Comparison of ENCODE assay signal across 10 mouse cellular contexts in the genomic region with DNA sequence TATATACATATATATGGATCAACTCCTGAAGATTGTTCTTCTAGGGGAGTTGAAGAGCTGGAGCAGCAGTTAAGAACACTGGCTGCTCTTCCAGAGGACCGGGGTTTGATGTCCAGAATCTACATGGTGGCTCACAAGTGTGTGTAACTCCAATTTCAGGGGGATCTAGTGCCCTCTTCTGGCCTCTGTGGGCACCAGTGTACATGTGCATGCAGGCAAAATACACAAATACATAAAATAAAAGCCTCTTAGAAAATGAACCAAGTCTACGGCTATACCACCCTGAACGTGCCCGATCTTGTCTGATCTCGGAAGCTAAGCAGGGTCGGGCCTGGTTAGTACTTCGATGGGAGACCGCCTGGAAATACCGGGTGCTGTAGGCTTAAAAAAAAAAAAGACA. TPM values are rescaled to one million over a fixed set of nuclear protein-coding genes. Genes with fewer than 3 reads are reported as not detected.
DNase-seq lines count a peak whose midpoint lies in the region; ATAC-seq lines count a peak whose summit lies in the region.
"Had no signal": no experiment of that assay in that cellular context is flagged by ENCODE, and none has a peak within 500 bp of the region (broad histone marks: within the 10 kb centered on the region; RNA-seq: fewer than 3 reads in every experiment).

No protein-coding gene starts in this region.

- 0 out of 2 replicates have a peak, but pooled peaks have one; percentile 24 for ATAC-seq in granulocyte monocyte progenitor cell, adult 5-6 weeks (replicated peaks; ENCODE audit: poor library complexity, severe bottlenecking)

- peak; percentile 34 to 41 for DNase-seq in kidney, postnatal 4 days
- no peak for DNase-seq in kidney, adult 11 months
- peak; percentile 63 for DNase-seq in A20 (ENCODE audit: low read depth, low spot score)
- DNase-seq in ES-CJ7 (ENCODE audit: low read depth, low spot score) = peak; percentile 51
- no peak for DNase-seq in right cerebral cortex, postnatal 25 days
- DNase-seq in urinary bladder, postnatal 14 days (ENCODE audit: low spot score) = no peak
- DNase-seq: kidney, postnatal 14 days; liver, embryonic 13.5 days had no signal

RNA-seq across cellular contexts. Expression of a gene that starts 6.0 kb away (rescaled TPM):
- total RNA-seq in granulocyte monocyte progenitor cell, adult 5-6 weeks (2014; fragmentation: Nextera tagmentation) = not detected in 2 replicates
- total RNA-seq in granulocyte monocyte progenitor cell, adult 5-6 weeks (2017) = not detected in 2 replicates
- total RNA-seq: adrenal gland, adult 18-20 months had no signal

RNA-seq across cellular contexts. Expression of a gene that starts 19.0 kb away (rescaled TPM):
- total RNA-seq in granulocyte monocyte progenitor cell, adult 5-6 weeks (2014; fragmentation: Nextera tagmentation) = 27.5 and 71.6 TPM in 2 replicates
- total RNA-seq in granulocyte monocyte progenitor cell, adult 5-6 weeks (2017) = 17.2 and 26.2 TPM in 2 replicates

Comparison
In these comparisons a context has a peak if more than half of its experiments do, and no peak if none do; other contexts are left out.
1. DNase-seq: peak in kidney, postnatal 4 days (2 of 2), A20 (single experiment) and ES-CJ7 (single experiment); none in kidney, adult 11 months (single experiment), right cerebral cortex, postnatal 25 days (single experiment) and urinary bladder, postnatal 14 days (single experiment).